Mouse (Mus musculus): Measurements from ENCODE around the gene Pik3r2. TPM values are rescaled to one million over a fixed set of nuclear protein-coding genes. Genes with fewer than 3 reads are reported as not detected.

Pik3r2 gene
- polyA plus RNA-seq, 1 experiment from 2014 or later = 84.3 TPM

DNA sequence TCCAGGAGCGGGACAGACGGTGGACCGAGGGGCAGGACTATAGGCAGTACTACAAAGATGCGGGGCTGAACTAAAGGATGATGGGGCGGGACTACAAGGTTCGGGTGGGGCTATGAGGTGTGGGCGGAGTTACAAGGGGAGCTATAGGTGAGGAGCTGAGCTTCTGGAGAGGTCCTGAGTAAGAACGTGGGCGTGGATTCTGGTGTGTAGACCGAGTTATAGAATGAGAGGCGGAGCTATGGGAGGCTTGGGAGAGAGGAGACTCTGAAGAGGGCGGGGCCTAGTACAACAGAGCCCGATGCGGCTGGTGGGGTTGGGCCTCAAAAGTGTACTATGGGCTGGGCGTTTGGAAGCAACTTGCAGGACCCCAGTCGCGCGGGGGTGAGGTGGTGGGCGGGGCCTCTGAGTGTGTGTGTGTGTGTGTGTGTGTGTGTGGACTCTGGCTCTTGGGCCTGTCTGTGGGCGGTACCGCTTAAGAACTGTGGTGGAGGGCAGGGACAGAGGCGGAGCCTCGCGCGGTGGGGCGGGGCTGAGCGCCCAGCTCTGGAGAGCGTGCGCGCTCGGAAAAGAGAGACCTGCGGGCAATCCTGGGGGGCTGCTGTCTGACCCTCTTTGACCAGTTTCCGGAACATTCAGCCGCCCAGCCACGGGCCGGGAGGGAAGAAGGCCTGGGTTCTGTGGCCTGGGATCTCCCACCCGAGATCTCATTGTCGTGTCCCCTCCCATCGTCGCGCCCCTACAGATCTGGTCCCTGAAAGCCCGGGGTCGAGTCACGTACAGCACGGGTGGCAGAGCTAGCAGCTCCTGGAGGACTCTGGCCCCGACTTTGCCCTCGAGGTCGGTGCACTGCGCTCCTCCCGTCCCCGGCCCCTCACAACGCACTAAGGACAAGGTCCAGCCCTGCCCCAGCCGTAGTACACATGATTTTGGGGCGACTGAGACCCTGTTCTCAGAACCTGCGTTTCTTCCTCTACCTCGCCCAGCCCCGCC is 20.9 kb upstream of the Pik3r2 start:
- Histone ChIP-seq H3K4me3 (peak overlapping the region; percentile 58), H3K4me1 (peaks cover 40% of the 10 kb centered on the region), H3K4me2 (peak overlapping the region; percentile 85), H3K27ac (peak overlapping the region; percentile 59), H3K9ac (peak overlapping the region; percentile 79), H3K36me3 (ENCODE audit: poor library complexity, severe bottlenecking) (no peaks in the 10 kb centered on the region), H3K27me3 (peaks cover 48% of the 10 kb centered on the region), H3K9me3 (replicated peaks) (no peaks in the 10 kb centered on the region)
- peak; percentile 87 for ATAC-seq
- under 1% methylated on average over 51 of the region's 57 CpGs for WGBS

- Histone ChIP-seq H3K9ac (peak overlapping the region; percentile 79), H3K4me3 (peak overlapping the region; percentile 58), H3K36me3 (ENCODE audit: poor library complexity, severe bottlenecking) (no peaks in the 10 kb centered on the region), H3K27ac (peak overlapping the region; percentile 57; the same call in 1 of the 2 replicates), H3K4me2 (peak overlapping the region; percentile 85), H3K9me3 (replicated peaks) (no peaks in the 10 kb centered on the region), H3K4me1 (peaks cover 47% of the 10 kb centered on the region), H3K27me3 (peaks cover 41% of the 10 kb centered on the region)
- peak; percentile 2; the same call in 1 of the 2 replicates for ATAC-seq
- 2% methylated on average over 53 of the region's 54 CpGs for WGBS
Measured at GRCm38 (mm10) chr8:70796403-70797080, 20.0 kb upstream of the Pik3r2 start.

DNA sequence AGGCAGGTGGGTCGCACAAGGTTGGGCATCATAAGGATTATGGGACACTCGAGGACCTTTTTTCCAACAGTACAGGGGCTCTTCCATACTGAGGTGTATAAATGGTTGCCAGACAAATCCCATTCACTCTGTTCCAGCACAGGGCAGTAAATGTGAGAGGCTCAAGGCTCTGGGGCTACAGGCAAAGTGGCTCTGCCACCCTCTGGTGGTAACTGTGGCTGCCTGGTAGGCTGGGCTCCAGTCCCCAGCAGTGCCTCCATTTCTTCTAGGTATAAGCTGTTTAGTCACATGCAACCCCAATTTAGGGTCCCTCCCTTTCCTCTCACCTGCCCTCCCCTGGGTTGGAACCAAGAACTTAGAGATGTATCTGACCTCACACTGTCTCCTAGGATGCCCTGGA is 18.9 kb upstream of the Pik3r2 start:
- peaks cover 54% of the 10 kb centered on the region for H3K4me1 ChIP-seq
- H3K9ac ChIP-seq = no peak overlapping the region
- H3K4me3 ChIP-seq = no peak overlapping the region
- H3K9me3 ChIP-seq (replicated peaks) = no peaks in the 10 kb centered on the region
- ATAC-seq = no peak
- no peak overlapping the region for H3K4me2 ChIP-seq
- H3K36me3 ChIP-seq (ENCODE audit: poor library complexity, severe bottlenecking) = no peaks in the 10 kb centered on the region
- no peak overlapping the region for H3K27ac ChIP-seq
- 85% methylated on average over 2 of the region's 2 CpGs for WGBS
- peaks cover 36% of the 10 kb centered on the region for H3K27me3 ChIP-seq

- H3K27me3 ChIP-seq = peaks cover 25% of the 10 kb centered on the region
- no peak overlapping the region for H3K4me2 ChIP-seq
- peaks cover 56% of the 10 kb centered on the region for H3K4me1 ChIP-seq
- ATAC-seq = no peak
- WGBS = 92% methylated on average over 2 of the region's 2 CpGs
- H3K9ac ChIP-seq = no peak overlapping the region
- H3K36me3 ChIP-seq (ENCODE audit: poor library complexity, severe bottlenecking) = peaks cover 4% of the 10 kb centered on the region
- no peak overlapping the region for H3K27ac ChIP-seq
- H3K9me3 ChIP-seq (replicated peaks) = no peaks in the 10 kb centered on the region
- H3K4me3 ChIP-seq = no peak overlapping the region
Measured at GRCm38 (mm10) chr8:70794215-70794614, 17.7 kb upstream of the Pik3r2 start.

GRCm38 (mm10) chr8:70792700-70793099 is 16.2 kb upstream of the Pik3r2 start:
- H3K27ac ChIP-seq = peak overlapping the region; percentile 91
- peak overlapping the region; percentile 57 for H3K4me3 ChIP-seq
- under 1% methylated on average over 20 of the region's 20 CpGs for WGBS
- no peaks in the 10 kb centered on the region for H3K9me3 ChIP-seq (replicated peaks)
- peaks cover 47% of the 10 kb centered on the region for H3K4me1 ChIP-seq
- peak; percentile 46; the same call in 1 of the 2 replicates for ATAC-seq
- peak overlapping the region; percentile 81 for H3K9ac ChIP-seq
- H3K4me2 ChIP-seq = peak overlapping the region; percentile 83
- peaks cover 20% of the 10 kb centered on the region for H3K36me3 ChIP-seq (ENCODE audit: poor library complexity, severe bottlenecking)
- peaks cover 18% of the 10 kb centered on the region; the same call in 1 of the 2 replicates for H3K27me3 ChIP-seq

- peak; percentile 88 for ATAC-seq
- 5% methylated on average over 58 of the region's 58 CpGs for WGBS
- no peaks in the 10 kb centered on the region for H3K9me3 ChIP-seq (replicated peaks)
Measured at GRCm38 (mm10) chr8:70791975-70792691, 15.6 kb upstream of the Pik3r2 start.

DNA sequence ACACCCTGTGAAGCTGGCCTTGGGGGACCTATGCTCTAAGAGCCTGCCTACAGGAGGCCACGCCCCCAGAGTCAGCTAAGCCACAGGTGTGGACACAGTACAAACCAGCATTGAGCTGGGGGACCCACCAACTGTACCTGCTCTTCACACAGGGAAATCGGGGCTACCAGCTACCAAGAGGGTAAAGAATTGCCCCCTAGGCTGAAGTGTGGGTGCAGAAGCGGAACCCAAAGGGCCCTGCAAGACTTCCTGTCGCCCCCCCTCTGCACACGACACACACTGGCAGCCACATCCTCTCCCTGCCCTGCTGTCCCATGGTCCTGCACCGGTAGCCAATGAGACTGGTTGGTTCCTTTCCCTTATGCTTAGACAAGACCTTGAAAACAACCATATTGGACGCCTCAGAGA is 14.8 kb upstream of the Pik3r2 start:
- peak overlapping the region; percentile 81 for H3K9ac ChIP-seq
- peaks cover 38% of the 10 kb centered on the region for H3K4me1 ChIP-seq
- no peak for ATAC-seq
- no peaks in the 10 kb centered on the region for H3K9me3 ChIP-seq (replicated peaks)
- peaks cover 34% of the 10 kb centered on the region for H3K36me3 ChIP-seq (ENCODE audit: poor library complexity, severe bottlenecking)
- 82% methylated on average over 7 of the region's 7 CpGs for WGBS
- peaks cover 16% of the 10 kb centered on the region; the same call in 1 of the 2 replicates for H3K27me3 ChIP-seq
- H3K4me2 ChIP-seq = peak overlapping the region; percentile 83
- no peak overlapping the region for H3K27ac ChIP-seq
- H3K4me3 ChIP-seq = peak overlapping the region; percentile 57

More at GRCm38 (mm10) chr8:70791975-70792691, 15.6 kb upstream of the Pik3r2 start:
- peaks cover 16% of the 10 kb centered on the region; the same call in 1 of the 2 replicates for H3K27me3 ChIP-seq
- peaks cover 43% of the 10 kb centered on the region for H3K4me1 ChIP-seq
- H3K4me3 ChIP-seq = peak overlapping the region; percentile 57
- peaks cover 25% of the 10 kb centered on the region for H3K36me3 ChIP-seq (ENCODE audit: poor library complexity, severe bottlenecking)
- H3K27ac ChIP-seq = peak overlapping the region; percentile 91
- H3K4me2 ChIP-seq = peak overlapping the region; percentile 83
- peak overlapping the region; percentile 81 for H3K9ac ChIP-seq

DNA sequence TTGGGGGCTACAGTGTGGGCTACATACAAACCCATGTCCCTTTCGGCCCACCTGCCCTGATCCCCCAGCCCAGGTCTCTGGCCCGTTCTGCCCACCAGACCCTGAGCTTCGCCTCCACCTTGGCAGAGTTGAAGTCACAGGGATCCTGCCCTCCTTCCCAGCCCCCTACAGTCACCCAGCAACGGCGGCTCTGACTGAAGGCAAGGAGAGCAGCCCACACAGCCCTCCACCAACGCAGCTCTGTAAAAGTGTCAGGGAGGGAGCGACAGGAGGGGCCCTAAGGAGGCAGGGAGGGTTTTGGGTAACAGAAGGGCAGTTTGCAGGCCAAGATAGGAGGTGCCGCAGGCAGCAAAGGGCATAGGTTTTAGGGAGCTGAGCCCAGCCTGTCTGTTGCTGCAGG is 14.3 kb upstream of the Pik3r2 start:
- no peak overlapping the region for H3K4me3 ChIP-seq
- WGBS = 66% methylated on average over 8 of the region's 8 CpGs
- peak overlapping the region; percentile 83 for H3K4me2 ChIP-seq
- H3K27ac ChIP-seq = no peak overlapping the region
- peaks cover 16% of the 10 kb centered on the region; the same call in 1 of the 2 replicates for H3K27me3 ChIP-seq
- peaks cover 38% of the 10 kb centered on the region for H3K36me3 ChIP-seq (ENCODE audit: poor library complexity, severe bottlenecking)
- H3K9me3 ChIP-seq (replicated peaks) = no peaks in the 10 kb centered on the region
- peaks cover 33% of the 10 kb centered on the region for H3K4me1 ChIP-seq
- peak overlapping the region; percentile 81 for H3K9ac ChIP-seq
- ATAC-seq = no peak

- Histone ChIP-seq H3K4me2 (no peak overlapping the region), H3K36me3 (ENCODE audit: poor library complexity, severe bottlenecking) (peaks cover 54% of the 10 kb centered on the region), H3K9me3 (replicated peaks) (no peaks in the 10 kb centered on the region), H3K27me3 (0 out of 2 replicates have a peak, but pooled peaks cover 8% of the 10 kb centered on the region), H3K9ac (0 out of 2 replicates have a peak overlapping the region, but pooled peaks have one; percentile 2), H3K4me1 (peaks cover 33% of the 10 kb centered on the region), H3K4me3 (no peak overlapping the region), H3K27ac (no peak overlapping the region)
- WGBS = 79% methylated on average over 10 of the region's 10 CpGs
- ATAC-seq = no peak
Measured at GRCm38 (mm10) chr8:70789046-70789445, 12.5 kb upstream of the Pik3r2 start.

DNA sequence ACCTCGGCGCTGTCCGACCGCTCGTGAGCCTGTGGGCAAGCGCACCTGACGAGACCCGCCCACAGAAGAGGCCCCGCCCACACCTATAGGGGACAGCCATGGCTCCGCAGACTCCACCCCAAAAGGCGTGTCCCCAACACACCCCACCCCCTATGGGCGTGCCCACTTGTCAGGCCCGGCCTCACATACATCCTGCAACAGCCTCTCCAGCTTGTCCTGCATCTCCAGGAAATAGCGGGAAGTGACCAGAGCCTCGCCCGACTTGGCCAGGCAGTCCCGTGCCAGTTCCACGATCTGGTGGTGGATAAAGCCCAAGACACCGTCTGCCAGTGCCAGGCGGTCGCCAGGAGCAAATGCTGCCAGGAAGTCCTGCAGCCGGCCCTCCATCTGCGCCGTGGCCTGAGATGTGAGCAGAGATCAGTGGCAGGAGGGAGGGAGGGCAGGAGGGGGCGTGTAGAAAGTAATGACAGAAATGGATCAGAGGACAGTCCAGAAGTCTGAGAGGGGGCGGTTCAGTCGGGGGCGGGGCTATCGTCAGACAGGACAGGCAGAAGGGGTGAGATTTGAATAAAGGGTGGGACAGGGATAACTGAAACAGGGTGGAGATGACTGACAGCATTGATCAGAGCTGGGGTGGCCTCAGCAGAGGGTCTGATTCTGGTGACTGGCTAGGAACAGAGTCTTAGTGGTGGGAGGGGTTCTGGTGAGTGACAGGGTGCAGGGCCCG is 11.6 kb upstream of the Pik3r2 start:
- H3K27ac ChIP-seq = no peak overlapping the region
- no peak overlapping the region for H3K4me2 ChIP-seq
- no peaks in the 10 kb centered on the region for H3K9me3 ChIP-seq (replicated peaks)
- no peak overlapping the region for H3K4me3 ChIP-seq
- no peak for ATAC-seq
- WGBS = 22% methylated on average over 30 of the region's 30 CpGs
- H3K4me1 ChIP-seq = peaks cover 28% of the 10 kb centered on the region
- H3K9ac ChIP-seq = no peak overlapping the region
- peaks cover 63% of the 10 kb centered on the region for H3K36me3 ChIP-seq (ENCODE audit: poor library complexity, severe bottlenecking)
- 0 out of 2 replicates have a peak, but pooled peaks cover 8% of the 10 kb centered on the region for H3K27me3 ChIP-seq

- no peak for ATAC-seq
- Histone ChIP-seq H3K27me3 (0 out of 2 replicates have a peak, but pooled peaks cover 8% of the 10 kb centered on the region), H3K27ac (no peak overlapping the region), H3K4me2 (no peak overlapping the region), H3K9me3 (replicated peaks) (no peaks in the 10 kb centered on the region), H3K4me3 (no peak overlapping the region), H3K9ac (no peak overlapping the region), H3K36me3 (ENCODE audit: poor library complexity, severe bottlenecking) (peaks cover 70% of the 10 kb centered on the region), H3K4me1 (peaks cover 19% of the 10 kb centered on the region)
- WGBS = 88% methylated on average over 3 of the region's 3 CpGs
Measured at GRCm38 (mm10) chr8:70787051-70787445, 10.5 kb upstream of the Pik3r2 start.

All from forebrain, embryonic 13.5 days (tissue).